Mouse (Mus musculus) intestine, postnatal 0 days (tissue): ENCODE data around the gene Umodl1. TPM values are rescaled to one million over a fixed set of nuclear protein-coding genes. Genes with fewer than 3 reads are reported as not detected.
A peak's percentile ranks its signal among the peaks of the same experiment; 100 is the strongest.

Experiments used
- ATAC-seq: fragments of 200-750 bp; cut with Nextera tagmentation; 2 replicates; pipeline ENCODE4 v1.8.0; 2017; ENCODE audit warnings: mild to moderate bottlenecking, moderate TSS enrichment, moderate library complexity
- H3K27ac ChIP-seq: fragments of 300-500 bp; sonication (generic); 2 replicates; pipeline ENCODE4 v1.5.1; 2014; ENCODE audit warnings: mild to moderate bottlenecking, low read depth, low read length, moderate library complexity
- H3K27me3 ChIP-seq: fragments of 300-500 bp; sonication (generic); replicated peaks from 2 replicates; pipeline ENCODE4 v1.6.1; 2014; ENCODE audit warnings: low read length, mixed read lengths; ENCODE audit not compliant: control insufficient read depth, insufficient read depth
- H3K36me3 ChIP-seq: fragments of 300-500 bp; sonication (generic); 2 replicates; pipeline ENCODE4 v1.6.1; 2014; ENCODE audit warnings: mild to moderate bottlenecking, moderate library complexity; ENCODE audit not compliant: control insufficient read depth, insufficient read depth
- H3K4me1 ChIP-seq: fragments of 300-500 bp; sonication (generic); replicated peaks from 2 replicates; pipeline ENCODE4 v1.6.1; 2014; ENCODE audit warnings: antibody characterized with exemption, low read length, mixed read lengths; ENCODE audit not compliant: control insufficient read depth, insufficient read depth
- H3K4me2 ChIP-seq: fragments of 300-500 bp; sonication (generic); replicated peaks from 2 replicates; pipeline ENCODE4 v1.6.1; 2014; ENCODE audit warnings: low read depth, mild to moderate bottlenecking, moderate library complexity
- H3K4me3 ChIP-seq: fragments of 300-500 bp; sonication (generic); 2 replicates; pipeline ENCODE4 v1.5.1; 2014; ENCODE audit warnings: low read depth, low read length
- H3K9ac ChIP-seq: fragments of 300-500 bp; sonication (generic); 2 replicates; pipeline ENCODE4 v1.6.1; 2014; ENCODE audit warnings: mild to moderate bottlenecking, low read depth, low read length
- H3K9me3 ChIP-seq: fragments of 300-500 bp; sonication (generic); 2 replicates; pipeline ENCODE4 v1.6.1; 2016; ENCODE audit warnings: mixed run types; ENCODE audit not compliant: control insufficient read depth
- CTCF ChIP-seq: sonication (generic); IDR thresholded peaks from 2 replicates; pipeline ENCODE4 v1.5.1; 2016; ENCODE audit warnings: low read depth, mild to moderate bottlenecking, control low read depth, antibody characterized with exemption, moderate library complexity
- WGBS: fragments of 180-500 bp; shearing (Covaris S2); extraction: QIAGEN DNeasy Blood & Tissue Kit; methylation state at CpG from one replicate; pipeline ENCODE4 v1.1.7; 2014; 5-methylcytosine and 5-hydroxymethylcytosine counted together
- polyA plus RNA-seq: library from polyadenylated mRNA; unstranded; fragments of >200 nt; fragmentation: Nextera tagmentation; extraction: Ambion mirVana; gene quantifications from 2 replicates; pipeline ENCODE4 v1.2.1, GENCODE M21; 2015

The Umodl1 gene
- polyA plus RNA-seq, 1 experiment from 2014 or later = 0.04 TPM

DNA sequence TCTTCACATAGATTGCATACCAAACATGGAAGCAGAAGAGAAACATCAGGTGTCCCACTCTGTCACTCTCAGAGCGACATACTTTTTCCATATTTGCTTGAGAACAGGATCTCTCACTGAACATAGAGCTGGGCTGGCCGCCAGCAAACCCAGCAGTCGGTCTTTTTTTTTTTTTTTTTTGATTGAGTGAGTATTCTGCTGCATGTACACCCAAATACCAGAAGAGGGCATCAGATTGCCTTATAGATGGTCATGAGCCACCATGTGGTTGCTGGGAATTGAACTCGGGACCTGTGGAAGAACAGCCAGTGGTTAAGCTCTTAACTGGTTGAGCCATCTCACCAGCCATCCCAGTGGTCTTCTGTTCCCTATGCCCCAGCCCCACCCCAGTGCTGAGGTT, 30.9 kb upstream of the Umodl1 start:
- no peaks in the 10 kb centered on the region for H3K4me1 ChIP-seq
- no peak overlapping the region for H3K9ac ChIP-seq
- no peaks in the 10 kb centered on the region for H3K9me3 ChIP-seq
- H3K27ac ChIP-seq = no peak overlapping the region
- ATAC-seq = no peak
- 51% methylated on average over 4 of the region's 4 CpGs for WGBS
- H3K27me3 ChIP-seq = no peaks in the 10 kb centered on the region
- no peak overlapping the region for H3K4me3 ChIP-seq
- no peak overlapping the region for H3K4me2 ChIP-seq
- no peaks in the 10 kb centered on the region for H3K36me3 ChIP-seq
- TF ChIP-seq CTCF = no peak

DNA sequence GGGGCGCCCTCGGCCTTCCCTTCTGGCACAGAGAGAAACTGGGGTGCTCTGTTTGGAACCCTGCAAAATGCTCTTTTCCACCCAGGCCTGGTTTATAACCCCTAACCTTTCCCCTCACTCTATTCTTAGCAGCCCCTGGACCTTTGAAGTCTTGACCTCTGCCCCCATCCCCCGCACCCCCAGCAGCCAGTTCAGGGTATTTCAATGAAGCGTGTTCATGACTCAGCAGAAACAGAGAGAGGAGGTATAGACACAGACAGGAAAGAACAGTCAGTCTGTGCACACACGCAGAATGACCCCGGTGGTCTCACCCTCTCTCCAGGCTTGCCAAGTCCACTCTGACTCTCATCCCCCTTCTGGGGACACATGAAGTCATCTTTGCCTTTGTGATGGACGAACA, 23.6 kb upstream of the Umodl1 start:
- no peak overlapping the region for H3K27ac ChIP-seq
- ATAC-seq = no peak
- no peaks in the 10 kb centered on the region for H3K36me3 ChIP-seq
- no peaks in the 10 kb centered on the region for H3K4me1 ChIP-seq
- no peaks in the 10 kb centered on the region for H3K9me3 ChIP-seq
- H3K9ac ChIP-seq = no peak overlapping the region
- H3K4me3 ChIP-seq = no peak overlapping the region
- no peak for TF ChIP-seq CTCF
- no peaks in the 10 kb centered on the region for H3K27me3 ChIP-seq
- 77% methylated on average over 7 of the region's 7 CpGs for WGBS
- H3K4me2 ChIP-seq = no peak overlapping the region

DNA sequence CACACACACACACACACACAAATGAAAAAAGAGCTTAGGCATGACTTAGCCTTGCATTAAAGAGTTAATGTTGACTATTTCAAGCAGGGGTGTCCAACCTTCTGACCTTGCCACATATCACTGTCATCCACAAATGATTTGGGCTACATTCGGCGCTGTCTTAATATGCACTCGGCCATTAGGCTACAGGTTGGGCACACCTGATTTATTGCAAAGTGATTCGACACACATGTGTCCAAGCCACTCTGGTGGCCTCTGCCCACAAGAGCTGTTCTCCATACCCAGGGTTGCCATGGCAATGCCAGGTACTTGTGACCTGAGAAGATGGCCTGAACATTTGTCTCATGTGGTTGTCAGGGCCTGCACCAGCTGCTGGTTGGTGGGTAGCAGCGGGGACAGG, 21.6 kb upstream of the Umodl1 start:
- Histone ChIP-seq H3K4me1 (no peaks in the 10 kb centered on the region), H3K4me3 (no peak overlapping the region), H3K27me3 (no peaks in the 10 kb centered on the region), H3K9me3 (no peaks in the 10 kb centered on the region), H3K4me2 (no peak overlapping the region), H3K27ac (no peak overlapping the region), H3K36me3 (no peaks in the 10 kb centered on the region), H3K9ac (no peak overlapping the region)
- whole genome bisulfite sequencing = 79% methylated on average over 5 of the region's 5 CpGs
- no peak for TF ChIP-seq CTCF
- no peak for ATAC-seq

DNA sequence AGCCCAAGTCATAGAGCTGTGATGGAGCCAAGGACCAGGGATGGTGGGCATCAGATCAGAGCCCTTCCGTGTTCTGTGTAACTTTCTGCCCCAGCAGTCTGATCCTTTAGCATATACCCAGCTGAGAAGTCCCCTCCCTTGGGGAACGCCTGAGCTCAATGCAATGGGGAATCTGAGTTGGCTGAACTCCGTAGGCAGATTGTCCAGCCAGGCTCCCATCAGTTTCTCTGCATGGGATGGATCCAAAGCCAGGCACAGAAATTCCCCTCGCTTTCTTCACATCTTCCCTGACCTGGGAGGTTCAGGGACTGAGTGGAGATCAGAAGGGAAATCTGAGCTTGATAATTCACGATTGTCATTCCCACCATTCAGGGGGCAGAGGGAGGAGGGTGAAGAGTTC, 19.1 kb upstream of the Umodl1 start:
- Histone ChIP-seq H3K27me3 (no peaks in the 10 kb centered on the region), H3K27ac (no peak overlapping the region), H3K9me3 (no peaks in the 10 kb centered on the region), H3K4me1 (no peaks in the 10 kb centered on the region), H3K36me3 (no peaks in the 10 kb centered on the region), H3K4me3 (no peak overlapping the region), H3K9ac (no peak overlapping the region), H3K4me2 (no peak overlapping the region)
- no peak for TF ChIP-seq CTCF
- 67% methylated on average over 5 of the region's 5 CpGs for WGBS
- ATAC-seq = no peak

DNA sequence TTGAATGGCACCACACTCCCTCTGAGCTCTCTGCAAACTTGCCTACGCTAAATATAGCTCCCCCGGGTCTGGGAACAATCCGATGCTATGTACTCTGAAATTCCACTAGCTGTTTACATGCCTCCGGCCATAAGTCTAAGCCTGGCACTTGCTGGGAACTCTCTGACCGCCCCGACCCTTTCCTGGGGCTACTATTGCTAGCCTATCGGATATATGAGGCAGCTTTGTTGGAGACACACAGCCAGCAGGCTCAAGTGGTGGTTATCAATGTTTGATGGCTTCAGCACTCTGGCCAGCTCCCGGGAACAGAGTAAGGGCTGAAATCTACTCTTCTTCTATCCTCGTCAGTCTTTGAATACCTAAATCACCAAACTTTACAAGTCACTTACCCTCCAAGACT, 15.9 kb upstream of the Umodl1 start:
- 41% methylated on average over 9 of the region's 9 CpGs for WGBS
- Histone ChIP-seq H3K4me3 (no peak overlapping the region), H3K27me3 (no peaks in the 10 kb centered on the region), H3K9me3 (no peaks in the 10 kb centered on the region), H3K4me1 (no peaks in the 10 kb centered on the region), H3K27ac (no peak overlapping the region), H3K4me2 (no peak overlapping the region), H3K9ac (no peak overlapping the region), H3K36me3 (no peaks in the 10 kb centered on the region)
- no peak for TF ChIP-seq CTCF
- ATAC-seq = no peak

DNA sequence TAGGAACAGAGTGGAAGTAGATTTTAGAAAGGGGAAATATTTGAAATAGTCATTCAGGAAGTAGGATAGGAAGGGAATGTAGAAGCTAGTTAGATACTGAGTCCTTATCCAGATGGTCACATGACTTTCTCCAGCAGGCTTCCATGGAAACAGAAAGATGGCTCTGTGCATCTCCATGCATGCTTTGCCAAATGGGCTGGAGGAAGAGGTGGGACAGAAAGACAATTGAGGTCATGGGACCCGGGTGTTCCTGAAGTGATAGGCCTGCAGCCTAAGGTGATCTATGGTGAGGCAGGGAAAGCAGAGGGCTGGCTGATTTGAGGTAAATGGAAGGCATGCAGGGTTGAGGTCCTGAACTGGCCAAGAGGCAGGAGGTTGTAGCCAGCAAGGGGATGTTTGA, 6.1 kb upstream of the Umodl1 start:
- Histone ChIP-seq H3K9me3 (no peaks in the 10 kb centered on the region), H3K36me3 (no peaks in the 10 kb centered on the region), H3K4me1 (no peaks in the 10 kb centered on the region), H3K4me3 (no peak overlapping the region), H3K4me2 (no peak overlapping the region), H3K27ac (no peak overlapping the region), H3K27me3 (no peaks in the 10 kb centered on the region), H3K9ac (no peak overlapping the region)
- no peak for TF ChIP-seq CTCF
- no peak for ATAC-seq
- WGBS = 67% methylated on average over 1 of the region's 1 CpGs

DNA sequence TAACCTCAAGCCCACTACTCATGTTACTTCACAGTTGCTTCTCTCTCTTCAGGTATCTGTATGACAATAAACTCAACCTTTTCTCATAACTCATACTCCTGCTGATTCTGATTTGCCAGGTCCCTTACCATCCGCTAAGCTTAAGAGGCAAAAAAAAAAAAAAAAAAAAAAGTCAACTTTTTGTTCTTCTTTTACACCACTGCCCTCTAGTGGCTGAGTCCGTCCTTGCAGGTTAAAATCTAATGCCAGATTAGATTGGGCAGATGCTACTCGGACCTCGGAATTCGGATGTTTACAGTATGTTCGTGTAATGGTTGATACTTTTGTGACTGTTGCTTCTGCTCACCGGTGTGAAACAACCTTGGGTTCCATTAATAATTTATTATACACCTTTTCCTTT, 3.7 kb upstream of the Umodl1 start:
- peak; percentile 86 for TF ChIP-seq CTCF
- no peaks in the 10 kb centered on the region for H3K4me1 ChIP-seq
- H3K27ac ChIP-seq = no peak overlapping the region
- no peak overlapping the region for H3K4me2 ChIP-seq
- no peak overlapping the region for H3K9ac ChIP-seq
- no peaks in the 10 kb centered on the region for H3K27me3 ChIP-seq
- no peaks in the 10 kb centered on the region for H3K36me3 ChIP-seq
- no peak overlapping the region for H3K4me3 ChIP-seq
- H3K9me3 ChIP-seq = no peaks in the 10 kb centered on the region
- WGBS = under 1% methylated on average over 7 of the region's 7 CpGs
- ATAC-seq = no peak
